Mouse (Mus musculus) erythroblast, embryonic 14.5 days (primary cell): ENCODE measurements around the gene Galr2.

ENCODE experiments used
- GATA1 ChIP-seq: IDR thresholded peaks from 2 replicates; pipeline ENCODE4 v1.6.1; 2012; ENCODE audit warnings: low read length, inconsistent platforms, mixed read lengths
- TAL1 ChIP-seq: IDR thresholded peaks from 3 replicates; pipeline ENCODE4 v1.6.1; 2012; ENCODE audit warnings: low read length, inconsistent platforms, mixed read lengths

DNA sequence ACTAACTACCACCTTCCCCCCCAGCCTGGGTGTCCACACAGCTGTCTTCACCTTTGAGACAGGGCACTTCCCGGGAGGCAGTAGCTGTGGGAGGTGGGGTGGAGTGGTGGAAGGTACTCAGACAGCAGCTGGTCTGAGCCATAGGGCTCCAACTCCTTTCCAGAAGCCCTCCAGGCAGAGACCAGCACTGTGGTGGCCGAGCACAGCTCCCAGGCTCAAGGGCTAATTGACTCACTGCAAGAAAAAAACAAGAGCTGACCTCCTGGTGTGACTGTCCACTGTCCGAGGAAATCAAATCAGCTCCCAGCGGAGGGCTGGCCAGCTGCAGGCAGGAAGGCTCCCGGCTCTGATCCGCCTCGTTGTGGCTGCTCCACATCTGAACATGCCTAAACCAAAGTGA is 40.9 kb upstream of the Galr2 start:
- TF ChIP-seq TAL1: no peak
- no peak for TF ChIP-seq GATA1
